In genomic region chr8:122049266-122049665, GRCm38 (mm10) we compare ENCODE assay signal across 28 mouse cellular contexts.
DNase-seq lines count a peak whose midpoint lies in the region; ATAC-seq lines count a peak whose summit lies in the region.
"Had no signal": no experiment of that assay in that cellular context is flagged by ENCODE, and none has a peak within 500 bp of the region (broad histone marks: within the 10 kb centered on the region; RNA-seq: fewer than 3 reads in every experiment).

No protein-coding gene starts in this region.

- H3K27ac ChIP-seq in midbrain, embryonic 10.5 days (replicated peaks) = peak overlapping the region; percentile 49; the same call in 1 of the 2 replicates
- H3K27ac ChIP-seq in midbrain, embryonic 13.5 days = no peak overlapping the region
- H3K27ac ChIP-seq: forebrain, embryonic 13.5 days; heart, embryonic 10.5 days; heart, embryonic 15.5 days; hindbrain, embryonic 13.5 days; limb, embryonic 13.5 days; lung, embryonic 15.5 days; stomach, embryonic 15.5 days had no signal

- no peak overlapping the region for H3K4me2 ChIP-seq in midbrain, embryonic 13.5 days (replicated peaks)
- H3K4me2 ChIP-seq: forebrain, embryonic 13.5 days; heart, embryonic 15.5 days; hindbrain, embryonic 13.5 days; limb, embryonic 13.5 days; liver, embryonic 11.5 days; lung, embryonic 15.5 days; midbrain, embryonic 11.5 days; stomach, embryonic 15.5 days had no signal

- no peak overlapping the region for H3K4me3 ChIP-seq in midbrain, embryonic 10.5 days
- no peak overlapping the region for H3K4me3 ChIP-seq in midbrain, embryonic 13.5 days (replicated peaks)
- H3K4me3 ChIP-seq: erythroblast, embryonic 14.5 days; forebrain, embryonic 13.5 days; heart, embryonic 10.5 days; heart, embryonic 15.5 days; hindbrain, embryonic 13.5 days; limb, embryonic 13.5 days; lung, embryonic 15.5 days; myocyte; stomach, embryonic 15.5 days had no signal

- no peak for DNase-seq in midbrain, embryonic 10.5 days (ENCODE audit: low spot score)
- DNase-seq in cerebellum, adult 18-20 months = peak; percentile 47 to 63
- peak; percentile 65 for DNase-seq in cerebellum, adult 9-11 months
- no peak for DNase-seq in spleen, postnatal 14 days (ENCODE audit: low spot score in 2 of 2)
- DNase-seq in embryo, embryonic 10 days (ENCODE audit: low spot score) = no peak
- DNase-seq in thymus, postnatal 0 days (ENCODE audit: low spot score) = no peak
- DNase-seq: adrenal gland, adult 2 months; B cell, adult 2 months; gastrocnemius, postnatal 14 days; heart, adult 11 months; kidney, adult 9 months; kidney, postnatal 14 days; layer of hippocampus, adult 9-11 months; right cerebral cortex, postnatal 14 days; thymus, postnatal 14 days had no signal

- WGBS in midbrain, embryonic 10.5 days = 93% methylated on average over 4 of the region's 4 CpGs
- 86% methylated on average over 4 of the region's 4 CpGs for WGBS in midbrain, embryonic 13.5 days

- no peak for ATAC-seq in midbrain, embryonic 13.5 days
- ATAC-seq: forebrain, embryonic 13.5 days; intestine, embryonic 16.5 days had no signal

- H3K4me1 ChIP-seq in midbrain, embryonic 10.5 days = 0 out of 2 replicates have a peak, but pooled peaks cover 4% of the 10 kb centered on the region
- no peaks in the 10 kb centered on the region for H3K4me1 ChIP-seq in midbrain, embryonic 13.5 days (replicated peaks)
- H3K4me1 ChIP-seq: forebrain, embryonic 13.5 days; lung, embryonic 15.5 days had no signal

- H3K9me3 ChIP-seq in midbrain, embryonic 10.5 days (replicated peaks) = no peaks in the 10 kb centered on the region
- no peaks in the 10 kb centered on the region for H3K9me3 ChIP-seq in midbrain, embryonic 13.5 days
- H3K9me3 ChIP-seq: forebrain, embryonic 13.5 days; heart, embryonic 10.5 days; heart, embryonic 15.5 days; hindbrain, embryonic 13.5 days; limb, embryonic 13.5 days; lung, embryonic 15.5 days; stomach, embryonic 15.5 days had no signal

- H3K27me3 ChIP-seq in midbrain, embryonic 10.5 days (ENCODE audit: low read depth, poor library complexity, severe bottlenecking) = 0 out of 2 replicates have a peak, but pooled peaks cover 4% of the 10 kb centered on the region
- H3K27me3 ChIP-seq in midbrain, embryonic 13.5 days = no peaks in the 10 kb centered on the region
- H3K27me3 ChIP-seq: forebrain, embryonic 13.5 days; hindbrain, embryonic 13.5 days; limb, embryonic 13.5 days; stomach, embryonic 15.5 days had no signal

- no peaks in the 10 kb centered on the region for H3K36me3 ChIP-seq in midbrain, embryonic 10.5 days
- H3K36me3 ChIP-seq in midbrain, embryonic 13.5 days = no peaks in the 10 kb centered on the region
- H3K36me3 ChIP-seq: heart, embryonic 10.5 days; heart, embryonic 15.5 days; hindbrain, embryonic 13.5 days; limb, embryonic 13.5 days; lung, embryonic 15.5 days; stomach, embryonic 15.5 days had no signal

- no peak overlapping the region for H3K9ac ChIP-seq in midbrain, embryonic 13.5 days (replicated peaks)
- H3K9ac ChIP-seq: forebrain, embryonic 13.5 days; heart, embryonic 15.5 days; hindbrain, embryonic 13.5 days; limb, embryonic 13.5 days; lung, embryonic 15.5 days; stomach, embryonic 15.5 days had no signal

Comparison
In these comparisons a context has a peak if more than half of its experiments do, and no peak if none do; other contexts are left out.
1. DNase-seq: peak in cerebellum, adult 18-20 months (2 of 2) and cerebellum, adult 9-11 months (single experiment); none in midbrain, embryonic 10.5 days (single experiment), spleen, postnatal 14 days (0 of 2), embryo, embryonic 10 days (single experiment) and thymus, postnatal 0 days (single experiment).